Mouse (Mus musculus) ES-Bruce4 (cell line): Measurements from ENCODE around the gene Amz2.

Experiments
- CTCF ChIP-seq: IDR thresholded peaks from one replicate; pipeline ENCODE4 v1.8.1; 2011; ENCODE audit warnings: low read depth, low read length
- EP300 ChIP-seq: IDR thresholded peaks from 2 replicates; pipeline ENCODE4 v1.6.1; 2011; ENCODE audit warnings: low read depth, low read length; ENCODE audit not compliant: insufficient read depth
- POLR2A ChIP-seq: IDR thresholded peaks from one replicate; pipeline ENCODE4 v1.8.1; 2011; ENCODE audit warnings: low read length; ENCODE audit not compliant: insufficient read depth

DNA sequence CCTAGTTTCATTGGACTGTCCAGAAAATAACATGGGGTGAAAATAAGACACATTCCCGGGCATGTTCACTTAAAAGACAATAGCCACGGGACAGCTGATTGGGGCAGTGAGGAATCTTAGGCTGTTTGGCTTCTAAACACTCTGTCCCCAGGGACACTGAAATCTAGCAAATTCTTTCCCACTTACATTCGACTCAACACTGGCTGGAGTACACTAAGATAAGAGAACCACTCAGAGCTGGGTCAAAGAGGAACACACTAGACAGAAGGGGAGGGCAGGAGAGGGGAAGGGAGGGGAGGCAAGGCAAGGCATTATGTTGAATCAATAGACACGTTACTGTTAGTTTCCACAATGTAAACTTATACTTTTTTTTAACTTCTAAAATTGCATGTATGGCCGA, 34.8 kb downstream of the Amz2 start:
- no peak for TF ChIP-seq EP300
- TF ChIP-seq POLR2A = no peak
- no peak for TF ChIP-seq CTCF
